Mouse (Mus musculus) embryonic fibroblast, embryonic 13.5 days (primary cell): ENCODE results near the gene Brat1.

ENCODE experiments used
- CTCF ChIP-seq: IDR thresholded peaks from 2 replicates; pipeline ENCODE4 v1.5.1; 2011; ENCODE audit warnings: mild to moderate bottlenecking, control low read depth, low read length, moderate library complexity, borderline replicate concordance; ENCODE audit not compliant: insufficient read depth
- POLR2A ChIP-seq: IDR thresholded peaks from 2 replicates; pipeline ENCODE4 v1.6.1; 2011; ENCODE audit warnings: low read depth, mild to moderate bottlenecking, control low read depth, low read length, moderate library complexity

DNA sequence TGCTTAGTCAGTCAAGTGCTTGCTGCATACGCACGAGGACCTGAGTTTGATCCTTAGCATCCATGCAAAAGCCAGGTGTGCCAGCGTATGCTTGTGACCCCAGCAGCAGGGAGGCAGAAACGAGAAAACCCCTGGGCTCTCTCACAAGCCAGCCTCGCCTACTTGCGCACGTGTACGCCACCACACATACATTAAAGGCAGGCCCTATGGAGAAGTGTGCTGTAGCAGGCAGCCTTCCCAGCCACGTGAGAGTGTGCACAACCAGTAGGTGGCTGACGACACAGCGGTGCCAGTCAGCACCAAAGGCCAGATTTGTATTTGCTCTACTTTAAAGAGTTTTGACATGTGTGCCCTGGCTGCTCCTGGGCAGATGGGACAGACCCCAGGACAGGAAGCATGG lies 29.2 kb upstream of the Brat1 start:
- no peak for TF ChIP-seq CTCF
- TF ChIP-seq POLR2A, result no peak
